Mouse (Mus musculus): Measurements from ENCODE around the gene Ttc9.

DNA sequence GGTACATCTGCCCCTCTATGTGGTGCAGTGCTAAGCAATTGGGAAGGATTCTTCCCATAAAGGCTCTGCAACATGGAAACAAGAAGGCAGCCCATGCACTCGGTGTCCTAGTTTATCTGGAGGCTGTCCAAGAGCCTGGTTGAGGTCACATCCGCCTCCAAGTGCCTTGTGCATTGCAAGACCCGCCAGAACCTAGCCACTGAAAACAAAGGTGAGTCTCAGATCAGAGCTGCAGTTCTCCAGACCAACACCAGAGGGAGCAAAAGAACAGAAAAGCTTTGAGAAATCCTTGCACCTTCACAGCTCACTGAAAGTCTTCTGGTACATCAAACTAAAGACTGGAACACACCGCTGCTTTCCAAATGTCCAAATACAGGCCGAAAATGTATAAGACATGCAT lies 11.7 kb upstream of the Ttc9 start:
- TF ChIP-seq POLR2A (IDR thresholded peaks at IDR 0.05; ENCODE audit: borderline replicate concordance, insufficient read depth, low read length): no peak
- peak; percentile 81 for TF ChIP-seq CTCF (IDR thresholded peaks at IDR 0.05; ENCODE audit: borderline replicate concordance, insufficient read depth, low read depth, low read length)
